Mouse (Mus musculus): ENCODE results near the gene Dirc2. TPM values are rescaled to one million over a fixed set of nuclear protein-coding genes. Genes with fewer than 3 reads are reported as not detected.

Gene Dirc2
- polyA plus RNA-seq, 1 experiment from 2014 or later: 16.7 TPM

DNA sequence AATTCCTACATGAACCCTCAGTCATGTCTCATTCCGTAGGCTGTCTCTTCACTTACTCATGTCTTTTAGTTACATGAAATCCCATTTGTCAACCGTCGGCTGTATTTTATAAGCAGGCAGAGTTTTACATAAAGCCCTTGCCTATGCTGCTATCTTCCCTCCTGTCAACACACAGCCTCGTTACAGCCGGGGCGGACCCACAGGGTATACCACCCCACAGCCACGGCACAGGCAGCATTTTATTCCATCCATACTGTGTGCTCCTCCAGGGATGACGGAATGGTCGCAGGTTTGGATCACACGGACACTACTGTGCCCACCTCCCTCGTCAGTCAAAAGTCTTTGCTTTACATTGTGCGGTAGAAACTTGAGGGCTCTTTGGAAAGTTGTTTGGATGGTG is 28.8 kb downstream of the Dirc2 start:
- Histone ChIP-seq H3K27me3 (ENCODE audit: control insufficient read depth, insufficient read depth, low read length) (no peaks in the 10 kb centered on the region), H3K4me3 (ENCODE audit: low read depth, low read length) (no peak overlapping the region), H3K27ac (ENCODE audit: low read length) (no peak overlapping the region), H3K36me3 (ENCODE audit: control insufficient read depth, insufficient read depth, low read length) (no peaks in the 10 kb centered on the region), H3K9me3 (ENCODE audit: control insufficient read depth, low read depth, low read length) (no peaks in the 10 kb centered on the region), H3K4me2 (replicated peaks; ENCODE audit: low read depth, low read length) (no peak overlapping the region), H3K4me1 (ENCODE audit: control insufficient read depth, insufficient read depth, low read length) (no peaks in the 10 kb centered on the region), H3K9ac (replicated peaks; ENCODE audit: low read depth, low read length) (no peak overlapping the region)
- no peak for ATAC-seq (ENCODE audit: insufficient number of reproducible peaks, insufficient read depth, low FRiP score, low read depth)
- 69% methylated on average over 12 of the region's 12 CpGs for WGBS

DNA sequence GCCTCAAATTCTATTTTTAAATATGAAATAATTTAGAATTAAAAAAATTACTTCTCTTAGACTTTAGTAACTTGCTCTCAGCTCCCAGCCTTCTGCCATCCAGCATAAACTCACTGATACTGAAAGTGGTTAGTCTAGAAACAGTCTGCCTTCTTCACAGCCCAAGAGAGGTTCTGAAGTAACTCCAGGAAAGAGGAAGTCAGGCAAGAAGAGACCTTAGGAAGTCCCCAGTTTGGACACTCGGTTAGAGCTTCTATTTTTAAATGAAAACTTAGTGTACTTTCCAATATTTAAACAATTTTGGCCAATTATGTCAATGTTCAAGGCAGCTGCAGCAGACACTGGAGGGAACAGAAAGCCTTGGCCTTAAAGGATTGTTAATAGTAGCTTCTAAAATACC is 29.6 kb downstream of the Dirc2 start:
- Histone ChIP-seq H3K4me2 (replicated peaks; ENCODE audit: low read depth, low read length) (no peak overlapping the region), H3K27me3 (ENCODE audit: control insufficient read depth, insufficient read depth, low read length) (no peaks in the 10 kb centered on the region), H3K4me1 (ENCODE audit: control insufficient read depth, insufficient read depth, low read length) (no peaks in the 10 kb centered on the region), H3K27ac (ENCODE audit: low read length) (no peak overlapping the region), H3K9ac (replicated peaks; ENCODE audit: low read depth, low read length) (no peak overlapping the region), H3K36me3 (ENCODE audit: control insufficient read depth, insufficient read depth, low read length) (no peaks in the 10 kb centered on the region), H3K4me3 (ENCODE audit: low read depth, low read length) (no peak overlapping the region), H3K9me3 (ENCODE audit: control insufficient read depth, low read depth, low read length) (no peaks in the 10 kb centered on the region)
- 40% methylated on average over 1 of the region's 1 CpGs for WGBS
- ATAC-seq (ENCODE audit: insufficient number of reproducible peaks, insufficient read depth, low FRiP score, low read depth): no peak

DNA sequence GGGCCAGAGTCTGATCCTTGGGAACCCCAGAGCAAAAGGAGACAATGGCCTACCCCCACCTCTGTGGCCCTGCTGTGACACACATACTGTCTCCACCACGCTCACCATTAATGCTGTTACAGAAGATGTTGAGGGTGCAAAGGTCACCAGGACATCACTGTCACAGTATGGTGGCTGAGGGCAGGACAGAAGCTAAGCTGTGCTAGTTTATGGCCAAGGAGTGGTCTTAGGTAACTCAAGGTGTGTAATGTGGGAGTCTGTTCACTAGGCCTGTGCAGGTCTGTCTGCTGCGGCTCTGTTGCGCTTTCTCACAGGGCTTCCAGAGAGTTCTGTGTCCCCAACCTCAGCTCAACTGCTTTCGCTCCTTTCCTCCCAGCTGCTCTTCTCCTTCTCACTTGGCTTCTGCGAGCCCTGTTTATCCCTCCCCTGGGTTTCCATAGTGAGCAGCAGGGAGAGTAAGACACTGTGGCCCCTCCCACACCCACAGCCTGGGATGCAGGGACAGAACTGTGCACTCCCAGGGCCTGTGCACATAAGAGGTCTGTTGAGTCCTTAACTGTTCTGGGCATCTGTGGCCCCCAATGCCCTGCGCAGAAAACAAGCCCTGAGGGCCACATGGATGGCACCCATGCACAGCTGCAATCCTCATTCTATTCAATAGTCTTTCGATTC is 30.9 kb downstream of the Dirc2 start:
- ATAC-seq (ENCODE audit: insufficient number of reproducible peaks, insufficient read depth, low FRiP score, low read depth): no peak
- no peaks in the 10 kb centered on the region for H3K27me3 ChIP-seq (ENCODE audit: control insufficient read depth, insufficient read depth, low read length)
- H3K9ac ChIP-seq (replicated peaks; ENCODE audit: low read depth, low read length): no peak overlapping the region
- H3K9me3 ChIP-seq (ENCODE audit: control insufficient read depth, low read depth, low read length): no peaks in the 10 kb centered on the region
- no peaks in the 10 kb centered on the region for H3K4me1 ChIP-seq (ENCODE audit: control insufficient read depth, insufficient read depth, low read length)
- no peak overlapping the region for H3K4me2 ChIP-seq (replicated peaks; ENCODE audit: low read depth, low read length)
- WGBS: 69% methylated on average over 7 of the region's 7 CpGs
- H3K4me3 ChIP-seq (ENCODE audit: low read depth, low read length): no peak overlapping the region
- no peak overlapping the region for H3K27ac ChIP-seq (ENCODE audit: low read length)
- H3K36me3 ChIP-seq (ENCODE audit: control insufficient read depth, insufficient read depth, low read length): no peaks in the 10 kb centered on the region

DNA sequence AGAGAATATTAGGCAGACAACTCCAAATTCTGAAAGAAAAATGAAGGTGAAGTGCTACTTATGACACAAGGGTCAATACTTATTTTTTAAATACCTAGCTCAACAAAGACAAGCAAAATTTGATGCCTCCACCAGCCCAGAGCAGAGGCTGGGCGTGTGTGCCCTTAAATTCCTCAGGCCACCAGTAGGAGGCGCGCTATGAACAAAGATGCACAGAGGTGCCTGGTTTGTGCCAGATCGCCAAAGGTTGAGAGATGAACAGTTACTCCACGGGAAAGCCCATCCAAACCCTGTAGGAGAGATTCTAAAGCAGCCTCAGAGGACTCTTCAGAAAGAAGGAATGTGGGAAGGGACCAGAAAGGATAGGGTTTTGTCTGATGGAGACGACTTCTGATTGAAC is 35.1 kb downstream of the Dirc2 start:
- Histone ChIP-seq H3K4me2 (replicated peaks; ENCODE audit: low read depth, low read length) (no peak overlapping the region), H3K9me3 (ENCODE audit: control insufficient read depth, low read depth, low read length) (no peaks in the 10 kb centered on the region), H3K36me3 (ENCODE audit: control insufficient read depth, insufficient read depth, low read length) (no peaks in the 10 kb centered on the region), H3K27me3 (ENCODE audit: control insufficient read depth, insufficient read depth, low read length) (no peaks in the 10 kb centered on the region), H3K27ac (ENCODE audit: low read length) (no peak overlapping the region), H3K4me1 (ENCODE audit: control insufficient read depth, insufficient read depth, low read length) (peaks cover 2% of the 10 kb centered on the region; the same call in 1 of the 2 replicates), H3K9ac (replicated peaks; ENCODE audit: low read depth, low read length) (no peak overlapping the region), H3K4me3 (ENCODE audit: low read depth, low read length) (no peak overlapping the region)
- 16% methylated on average over 6 of the region's 6 CpGs for WGBS
- 0 out of 2 replicates have a peak, but pooled peaks have one; percentile 63 for ATAC-seq (ENCODE audit: insufficient number of reproducible peaks, insufficient read depth, low FRiP score, low read depth)

DNA sequence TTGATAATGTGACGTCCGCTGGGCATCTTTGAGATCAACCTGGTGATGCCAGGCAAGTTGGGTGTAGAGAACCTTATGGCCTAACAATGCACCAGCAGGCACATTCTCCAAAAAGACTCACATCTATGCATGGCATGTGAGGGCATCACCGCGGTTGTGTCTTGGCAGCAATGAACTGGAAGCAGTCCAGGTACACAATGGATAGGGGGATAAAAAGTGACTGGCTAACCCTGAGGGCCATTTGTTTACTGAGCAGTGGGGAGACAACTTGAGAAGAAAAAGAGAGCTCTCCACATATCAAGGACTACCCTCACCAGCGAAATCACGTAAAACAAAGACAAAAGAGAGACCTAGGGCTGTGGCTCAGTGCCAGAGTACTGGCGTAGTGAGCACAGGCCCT is 37.1 kb downstream of the Dirc2 start:
- Histone ChIP-seq H3K27me3 (ENCODE audit: control insufficient read depth, insufficient read depth, low read length) (no peaks in the 10 kb centered on the region), H3K4me2 (replicated peaks; ENCODE audit: low read depth, low read length) (no peak overlapping the region), H3K9ac (replicated peaks; ENCODE audit: low read depth, low read length) (no peak overlapping the region), H3K9me3 (ENCODE audit: control insufficient read depth, low read depth, low read length) (no peaks in the 10 kb centered on the region), H3K36me3 (ENCODE audit: control insufficient read depth, insufficient read depth, low read length) (no peaks in the 10 kb centered on the region), H3K27ac (ENCODE audit: low read length) (no peak overlapping the region), H3K4me3 (ENCODE audit: low read depth, low read length) (no peak overlapping the region), H3K4me1 (ENCODE audit: control insufficient read depth, insufficient read depth, low read length) (peaks cover 5% of the 10 kb centered on the region; the same call in 1 of the 2 replicates)
- ATAC-seq (ENCODE audit: insufficient number of reproducible peaks, insufficient read depth, low FRiP score, low read depth): no peak
- 87% methylated on average over 7 of the region's 7 CpGs for WGBS

DNA sequence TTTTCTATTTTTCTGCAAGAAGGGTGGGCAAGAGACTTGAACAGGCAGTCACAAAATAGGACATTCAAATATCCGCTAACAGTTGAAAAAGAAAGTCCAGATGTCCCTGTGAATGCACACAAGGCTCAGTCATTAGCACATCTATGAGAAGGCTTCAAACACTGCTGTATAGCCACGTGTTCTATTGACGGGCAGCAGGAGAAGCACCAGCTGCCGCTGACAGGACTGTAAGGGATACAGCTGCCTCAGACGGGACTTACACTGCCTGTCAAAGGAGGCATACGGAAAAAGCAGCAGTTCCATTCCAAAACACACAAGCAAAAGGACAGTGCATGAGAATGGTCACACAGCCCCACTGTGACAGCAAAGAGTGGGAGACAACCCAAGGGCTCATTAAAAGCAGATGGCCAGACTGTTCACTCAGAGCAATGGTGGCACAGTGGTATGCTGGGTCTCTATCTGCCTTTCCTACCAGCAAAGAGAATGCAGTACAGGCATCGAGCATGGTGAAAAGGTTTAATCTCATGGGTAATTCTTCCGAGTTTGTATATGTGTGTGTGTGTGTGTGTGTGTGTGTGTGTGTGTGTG is 39.9 kb downstream of the Dirc2 start:
- H3K36me3 ChIP-seq (ENCODE audit: control insufficient read depth, insufficient read depth, low read length): no peaks in the 10 kb centered on the region; the same call in 1 of the 2 replicates
- peaks cover 5% of the 10 kb centered on the region; the same call in 1 of the 2 replicates for H3K4me1 ChIP-seq (ENCODE audit: control insufficient read depth, insufficient read depth, low read length)
- peak; percentile 71; the same call in 1 of the 2 replicates for ATAC-seq (ENCODE audit: insufficient number of reproducible peaks, insufficient read depth, low FRiP score, low read depth)
- no peak overlapping the region for H3K9ac ChIP-seq (replicated peaks; ENCODE audit: low read depth, low read length)
- H3K27ac ChIP-seq (ENCODE audit: low read length): no peak overlapping the region
- no peaks in the 10 kb centered on the region for H3K27me3 ChIP-seq (ENCODE audit: control insufficient read depth, insufficient read depth, low read length)
- no peak overlapping the region for H3K4me3 ChIP-seq (ENCODE audit: low read depth, low read length)
- no peaks in the 10 kb centered on the region for H3K9me3 ChIP-seq (ENCODE audit: control insufficient read depth, low read depth, low read length)
- WGBS: 42% methylated on average over 8 of the region's 8 CpGs
- H3K4me2 ChIP-seq (replicated peaks; ENCODE audit: low read depth, low read length): no peak overlapping the region

DNA sequence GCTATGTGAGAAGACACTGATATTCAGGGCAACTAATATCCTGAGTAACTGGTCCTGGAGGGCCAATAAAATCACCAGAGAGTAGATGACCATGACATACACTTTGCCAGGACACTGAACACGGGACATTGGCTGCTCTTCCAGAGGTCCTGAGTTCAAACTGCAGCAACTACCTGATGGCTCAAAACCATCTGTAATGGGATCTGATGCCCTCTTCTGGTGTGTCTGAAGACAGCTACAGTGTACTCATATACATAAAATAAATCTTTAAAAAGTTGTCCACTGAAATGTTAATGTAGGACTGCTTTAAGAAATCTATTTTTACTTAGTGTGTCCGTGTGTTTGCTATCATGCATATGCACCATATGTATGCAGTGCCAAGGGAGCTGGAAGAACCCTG is 42.6 kb downstream of the Dirc2 start:
- Histone ChIP-seq H3K27me3 (ENCODE audit: control insufficient read depth, insufficient read depth, low read length) (no peaks in the 10 kb centered on the region), H3K27ac (ENCODE audit: low read length) (no peak overlapping the region), H3K4me1 (ENCODE audit: control insufficient read depth, insufficient read depth, low read length) (peaks cover 5% of the 10 kb centered on the region; the same call in 1 of the 2 replicates), H3K4me2 (replicated peaks; ENCODE audit: low read depth, low read length) (no peak overlapping the region), H3K9ac (replicated peaks; ENCODE audit: low read depth, low read length) (no peak overlapping the region), H3K4me3 (ENCODE audit: low read depth, low read length) (no peak overlapping the region), H3K9me3 (ENCODE audit: control insufficient read depth, low read depth, low read length) (no peaks in the 10 kb centered on the region), H3K36me3 (ENCODE audit: control insufficient read depth, insufficient read depth, low read length) (no peaks in the 10 kb centered on the region; the same call in 1 of the 2 replicates)
- ATAC-seq (ENCODE audit: insufficient number of reproducible peaks, insufficient read depth, low FRiP score, low read depth): no peak
- WGBS: 83% methylated on average over 2 of the region's 2 CpGs

DNA sequence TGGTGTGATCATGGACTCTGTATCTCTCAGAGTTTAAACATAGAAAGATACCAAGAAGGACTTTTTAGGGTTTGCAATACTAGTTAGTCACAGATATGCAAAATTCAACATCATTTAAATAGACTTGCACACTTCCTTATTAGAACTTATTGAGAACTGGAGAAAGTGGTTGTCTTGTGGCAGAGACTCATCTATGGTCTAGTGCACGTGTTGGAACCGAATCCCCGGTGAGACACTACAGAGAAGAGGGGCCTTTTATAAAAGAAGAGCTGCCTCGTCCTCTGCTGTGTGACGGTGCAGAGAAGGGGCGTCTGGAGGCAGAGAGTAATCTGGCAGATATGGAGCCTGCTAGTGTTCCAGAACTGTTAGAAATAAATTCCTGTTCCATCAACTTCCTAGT is 44.6 kb downstream of the Dirc2 start:
- H3K27me3 ChIP-seq (ENCODE audit: control insufficient read depth, insufficient read depth, low read length): no peaks in the 10 kb centered on the region
- no peak overlapping the region for H3K4me2 ChIP-seq (replicated peaks; ENCODE audit: low read depth, low read length)
- H3K36me3 ChIP-seq (ENCODE audit: control insufficient read depth, insufficient read depth, low read length): no peaks in the 10 kb centered on the region; the same call in 1 of the 2 replicates
- no peaks in the 10 kb centered on the region for H3K9me3 ChIP-seq (ENCODE audit: control insufficient read depth, low read depth, low read length)
- H3K4me3 ChIP-seq (ENCODE audit: low read depth, low read length): no peak overlapping the region
- H3K27ac ChIP-seq (ENCODE audit: low read length): no peak overlapping the region
- 89% methylated on average over 6 of the region's 6 CpGs for WGBS
- H3K4me1 ChIP-seq (ENCODE audit: control insufficient read depth, insufficient read depth, low read length): peaks cover 5% of the 10 kb centered on the region; the same call in 1 of the 2 replicates
- H3K9ac ChIP-seq (replicated peaks; ENCODE audit: low read depth, low read length): no peak overlapping the region
- ATAC-seq (ENCODE audit: insufficient number of reproducible peaks, insufficient read depth, low FRiP score, low read depth): no peak
